12 mouse cellular contexts compared by ENCODE assay signal in the genomic region with DNA sequence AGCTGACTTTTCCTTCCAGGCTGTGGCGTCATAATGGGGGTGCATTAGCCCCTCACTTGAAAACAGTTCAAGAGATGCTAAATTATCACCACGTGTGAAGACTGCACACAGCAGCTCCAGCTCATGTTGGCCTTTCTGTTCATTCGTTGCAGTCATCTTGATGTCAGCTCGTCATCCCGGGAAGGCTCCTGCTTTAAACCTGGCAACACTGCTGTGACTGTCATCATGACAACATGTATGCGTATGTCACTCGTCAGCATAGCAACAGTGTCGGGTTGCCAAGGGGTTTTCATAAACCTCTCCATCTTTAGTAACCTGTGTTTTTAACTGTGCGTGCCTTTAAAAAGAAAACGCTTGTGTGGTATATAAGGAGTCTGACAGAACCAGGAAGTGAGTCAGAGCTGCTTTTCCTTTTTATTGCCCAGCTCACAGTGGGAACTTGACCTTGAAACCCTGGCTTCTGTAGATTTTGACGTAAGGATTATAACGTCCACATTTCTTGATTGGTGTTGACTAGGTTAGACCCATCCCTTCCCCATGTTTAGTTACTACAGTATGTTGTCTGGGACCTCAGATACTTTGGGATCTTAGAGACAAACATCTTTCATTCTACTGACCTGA. TPM values are rescaled to one million over a fixed set of nuclear protein-coding genes. Genes with fewer than 3 reads are reported as not detected.
DNase-seq lines count a peak whose midpoint lies in the region; ATAC-seq and TF ChIP-seq lines count a peak whose summit lies in the region.
"Had no signal": no experiment of that assay in that cellular context is flagged by ENCODE, and none has a peak within 500 bp of the region (broad histone marks: within the 10 kb centered on the region; RNA-seq: fewer than 3 reads in every experiment).

No protein-coding gene starts in this region.

- no peaks in the 10 kb centered on the region for H3K4me1 ChIP-seq in forebrain, embryonic 13.5 days
- no peaks in the 10 kb centered on the region for H3K4me1 ChIP-seq in forebrain, embryonic 10.5 days
- peaks cover 0 to 9% of the 10 kb centered on the region in 2 experiments; a peak in 3 of 4 replicates for H3K4me1 ChIP-seq in MEL (ENCODE audit: control insufficient read depth in 1 of 2, insufficient read depth in 2 of 2, low read length in 2 of 2)
- no peaks in the 10 kb centered on the region for H3K4me1 ChIP-seq in kidney, adult 2 months (ENCODE audit: control insufficient read depth, insufficient read depth, low read length)
- H3K4me1 ChIP-seq: embryonic facial prominence, embryonic 13.5 days; liver, embryonic 15.5 days had no signal

- H3K27me3 ChIP-seq in forebrain, embryonic 13.5 days: no peaks in the 10 kb centered on the region
- no peaks in the 10 kb centered on the region for H3K27me3 ChIP-seq in forebrain, embryonic 10.5 days (ENCODE audit: poor library complexity, severe bottlenecking)
- no peaks in the 10 kb centered on the region for H3K27me3 ChIP-seq in MEL (ENCODE audit: control insufficient read depth in 1 of 2, insufficient read depth in 2 of 2, low read length in 2 of 2)
- no peaks in the 10 kb centered on the region for H3K27me3 ChIP-seq in kidney, adult 2 months (replicated peaks; ENCODE audit: control insufficient read depth, insufficient read depth, low read length)
- H3K27me3 ChIP-seq: embryonic facial prominence, embryonic 13.5 days; liver, embryonic 15.5 days; Patski had no signal

- TF ChIP-seq RAD21 in MEL (IDR thresholded peaks at IDR 0.05; ENCODE audit: low read depth, low read length): no peak

- TF ChIP-seq POLR2A in MEL (IDR thresholded peaks at IDR 0.05; ENCODE audit: control insufficient read depth in 1 of 2, insufficient read depth in 1 of 2, low read depth in 1 of 2, low read length in 2 of 2, poor library complexity in 1 of 2): no peak
- TF ChIP-seq POLR2A in kidney, adult 2 months (IDR thresholded peaks at IDR 0.05; ENCODE audit: low read depth, low read length): no peak

- WGBS in forebrain, embryonic 13.5 days: 78% methylated on average over 12 of the region's 12 CpGs
- 87% methylated on average over 12 of the region's 12 CpGs for WGBS in forebrain, embryonic 10.5 days
- 55% methylated on average over 12 of the region's 12 CpGs for WGBS in kidney, adult 2 months

- TF ChIP-seq CTCF in MEL (IDR thresholded peaks at IDR 0.05 in 2 of 3, conservative IDR thresholded peaks at IDR 0.05 in 1 of 3; ENCODE audit: control insufficient read depth in 1 of 3, insufficient read depth in 1 of 3, low read depth in 2 of 3, low read length in 3 of 3, poor library complexity in 1 of 3, severe bottlenecking in 1 of 3): no peak
- no peak for TF ChIP-seq CTCF in kidney, adult 2 months (conservative IDR thresholded peaks at IDR 0.05; ENCODE audit: insufficient read depth, insufficient read length, low read depth, low read length)

- no peak for DNase-seq in forebrain, embryonic 10.5 days (ENCODE audit: extremely low spot score, low spot score)
- DNase-seq in MEL (ENCODE audit: low read depth, low spot score) (no peak), adipocyte (ENCODE audit: low spot score) (no peak)
- DNase-seq in left cerebral cortex, postnatal 25 days (ENCODE audit: low spot score in 2 of 2): peak; percentile 64 to 89
- DNase-seq in gastrocnemius, postnatal 14 days: no peak
- no peak for DNase-seq in kidney, adult 2 months
- DNase-seq: kidney, adult 8-10 months had no signal

- no peak overlapping the region for H3K4me3 ChIP-seq in forebrain, embryonic 13.5 days
- H3K4me3 ChIP-seq in forebrain, embryonic 10.5 days: no peak overlapping the region
- H3K4me3 ChIP-seq in MEL (ENCODE audit: control insufficient read depth in 1 of 2, insufficient read depth in 1 of 2, low read depth in 2 of 2, low read length in 2 of 2): no peak overlapping the region
- no peak overlapping the region for H3K4me3 ChIP-seq in kidney, adult 2 months (ENCODE audit: insufficient read depth, low read depth, low read length)
- H3K4me3 ChIP-seq: embryonic facial prominence, embryonic 13.5 days; liver, embryonic 15.5 days had no signal

- TF ChIP-seq EP300 in MEL (IDR thresholded peaks at IDR 0.05; ENCODE audit: low read depth in 1 of 2, low read length in 2 of 2): no peak

- ATAC-seq in forebrain, embryonic 13.5 days: peak; percentile 62; the same call in 1 of the 2 replicates
- peak; percentile 47 for ATAC-seq in granulocyte monocyte progenitor cell, adult 5-6 weeks (replicated peaks; ENCODE audit: poor library complexity, severe bottlenecking)
- ATAC-seq: Patski had no signal

- intact Hi-C loops in left cerebral cortex, postnatal 25 days (cut with DNase I): loop anchor here (2.0 kb wide), 1 partner anchor 17 kb away; a partner anchor contains a TSS
- intact Hi-C loops in gastrocnemius, postnatal 14 days (cut with DNase I; ENCODE audit: low total_unique reads): no loop called here

- H3K4me2 ChIP-seq in forebrain, embryonic 13.5 days: no peak overlapping the region
- H3K4me2 ChIP-seq: embryonic facial prominence, embryonic 13.5 days; liver, embryonic 15.5 days had no signal

- H3K36me3 ChIP-seq in forebrain, embryonic 13.5 days (ENCODE audit: poor library complexity, severe bottlenecking): no peaks in the 10 kb centered on the region
- no peaks in the 10 kb centered on the region for H3K36me3 ChIP-seq in forebrain, embryonic 10.5 days (replicated peaks)
- no peaks in the 10 kb centered on the region for H3K36me3 ChIP-seq in MEL (ENCODE audit: control insufficient read depth in 1 of 2, insufficient read depth in 2 of 2, low read length in 2 of 2)
- H3K36me3 ChIP-seq in kidney, adult 2 months (ENCODE audit: control insufficient read depth, insufficient read depth, low read length): no peaks in the 10 kb centered on the region
- H3K36me3 ChIP-seq: embryonic facial prominence, embryonic 13.5 days; liver, embryonic 15.5 days had no signal

- no peak overlapping the region for H3K27ac ChIP-seq in forebrain, embryonic 13.5 days
- no peak overlapping the region for H3K27ac ChIP-seq in forebrain, embryonic 10.5 days
- no peak overlapping the region for H3K27ac ChIP-seq in MEL (ENCODE audit: control insufficient read depth, low read depth, low read length)
- H3K27ac ChIP-seq in kidney, adult 2 months (ENCODE audit: insufficient read depth, low read depth, low read length): no peak overlapping the region
- H3K27ac ChIP-seq: embryonic facial prominence, embryonic 13.5 days; liver, embryonic 15.5 days had no signal

- H3K9me3 ChIP-seq in forebrain, embryonic 13.5 days (replicated peaks): no peaks in the 10 kb centered on the region
- no peaks in the 10 kb centered on the region for H3K9me3 ChIP-seq in forebrain, embryonic 10.5 days
- H3K9me3 ChIP-seq in MEL (replicated peaks; ENCODE audit: insufficient read depth, low read length): no peaks in the 10 kb centered on the region
- H3K9me3 ChIP-seq: embryonic facial prominence, embryonic 13.5 days; liver, embryonic 15.5 days had no signal

- no peaks in the 10 kb centered on the region for H3K79me2 ChIP-seq in MEL (ENCODE audit: control insufficient read depth, insufficient read depth, low read length, poor library complexity)

- H3K9ac ChIP-seq in forebrain, embryonic 13.5 days: no peak overlapping the region
- H3K9ac ChIP-seq in MEL (ENCODE audit: control insufficient read depth, low read depth, low read length, poor library complexity, severe bottlenecking): no peak overlapping the region
- H3K9ac ChIP-seq: embryonic facial prominence, embryonic 13.5 days; liver, embryonic 15.5 days had no signal

TF ChIP-seq in MEL, 35 proteins besides CTCF, POLR2A, EP300 and RAD21:
- 0 out of 2 replicates have a peak, but pooled peaks have one; percentile 13 for TF ChIP-seq ELF1 (IDR thresholded peaks at IDR 0.05; ENCODE audit: low read depth, low read length)
- TF ChIP-seq MYC (IDR thresholded peaks at IDR 0.05; ENCODE audit: low read depth, low read length): no peak
- TF ChIP-seq MAZ (IDR thresholded peaks at IDR 0.05; ENCODE audit: low read depth, low read length): no peak
- TF ChIP-seq RCOR1 (IDR thresholded peaks at IDR 0.05; ENCODE audit: low read depth, low read length): no peak
- TF ChIP-seq KAT2A (conservative IDR thresholded peaks at IDR 0.05; ENCODE audit: low read depth, low read length): no peak
- no peak for TF ChIP-seq USF2 (IDR thresholded peaks at IDR 0.05; ENCODE audit: borderline replicate concordance in 1 of 2, insufficient read depth in 1 of 2, low read depth in 1 of 2, low read length in 2 of 2)

RNA-seq across cellular contexts. Expression of a gene that starts 12.6 kb away (rescaled TPM):
- polyA plus RNA-seq in forebrain, embryonic 13.5 days (2015; fragmentation: Nextera tagmentation; extraction: Ambion mirVana): 3.5 and 3.6 TPM in 2 replicates
- 2.5 and 3.1 TPM in 2 replicates for polyA plus RNA-seq in forebrain, embryonic 10.5 days (2016; fragmentation: Nextera tagmentation; extraction: Ambion mirVana)
- 0.07 and 0.12 TPM in 2 replicates for total RNA-seq in MEL (2012; rRNA removed)
- polyA plus RNA-seq in MEL (2012; ENCODE audit: insufficient read depth in 1 of 2, insufficient read length in 2 of 2, low read depth in 1 of 2, low replicate concordance in 2 of 2, missing spikeins in 1 of 2): under 1 TPM in 1 of 2 experiments, not detected in 1; 0.08 TPM
- total RNA-seq in granulocyte monocyte progenitor cell, adult 5-6 weeks (2014; fragmentation: Nextera tagmentation): not detected in 2 replicates
- not detected in 2 replicates for total RNA-seq in granulocyte monocyte progenitor cell, adult 5-6 weeks (2017)
- 1 to 10 TPM; 4.1 to 4.5 TPM for total RNA-seq in left cerebral cortex, postnatal 25 days (2021)
- 1 to 10 TPM; 2.7 to 2.8 TPM for total RNA-seq in gastrocnemius, postnatal 14 days (2021)
- polyA plus RNA-seq in kidney, adult 2 months (2012; rRNA removed): 0.72 and 0.79 TPM in 2 replicates

RNA-seq across cellular contexts. Expression of a gene that starts 17.3 kb away (rescaled TPM):
- polyA plus RNA-seq in forebrain, embryonic 13.5 days (2015; fragmentation: Nextera tagmentation; extraction: Ambion mirVana): 93.9 and 101 TPM in 2 replicates
- 115 and 116 TPM in 2 replicates for polyA plus RNA-seq in forebrain, embryonic 10.5 days (2016; fragmentation: Nextera tagmentation; extraction: Ambion mirVana)
- 84.1 and 102 TPM in 2 replicates for total RNA-seq in MEL (2012; rRNA removed)
- polyA plus RNA-seq in MEL (2012; ENCODE audit: insufficient read depth in 1 of 2, insufficient read length in 2 of 2, low read depth in 1 of 2, low replicate concordance in 2 of 2, missing spikeins in 1 of 2): 100 to 1,000 TPM in 1 of 2 experiments, not detected in 1; 117 TPM
- total RNA-seq in granulocyte monocyte progenitor cell, adult 5-6 weeks (2014; fragmentation: Nextera tagmentation): 60.2 and 87.6 TPM in 2 replicates
- total RNA-seq in granulocyte monocyte progenitor cell, adult 5-6 weeks (2017): 72.0 and 96.9 TPM in 2 replicates
- 10 to 100 TPM; 57.1 to 58.3 TPM for total RNA-seq in left cerebral cortex, postnatal 25 days (2021)
- 10 to 100 TPM; 30.2 to 33.0 TPM for total RNA-seq in gastrocnemius, postnatal 14 days (2021)
- polyA plus RNA-seq in kidney, adult 2 months (2012; rRNA removed): 38.6 and 44.0 TPM in 2 replicates

Comparison
In these comparisons a context has a peak if more than half of its experiments do, and no peak if none do; other contexts are left out.
1. DNase-seq: peak in left cerebral cortex, postnatal 25 days (2 of 2); none in forebrain, embryonic 10.5 days (single experiment), MEL (single experiment), gastrocnemius, postnatal 14 days (single experiment), adipocyte (single experiment) and kidney, adult 2 months (single experiment).